In the genomic region with DNA sequence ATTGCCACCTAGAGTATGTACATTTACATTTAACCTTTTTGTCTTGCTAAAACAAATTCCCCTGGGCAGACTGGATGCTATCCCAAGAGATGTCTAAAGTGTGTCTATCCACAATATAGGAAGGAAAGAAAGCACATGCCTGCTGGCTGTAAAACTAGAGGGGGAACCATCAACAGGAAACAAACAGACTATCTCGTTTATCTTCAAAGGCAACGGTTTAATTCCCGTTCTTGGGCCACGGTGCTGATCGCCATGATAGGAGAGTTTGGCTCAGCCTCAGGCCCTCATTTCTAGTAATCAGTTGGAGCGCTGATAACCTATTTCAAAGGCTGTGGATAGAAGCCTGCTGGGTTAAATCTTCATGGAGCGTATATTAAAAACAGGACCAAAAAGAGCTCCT, we compare ENCODE assay signal across 24 mouse cellular contexts.
"Had no signal": no experiment of that assay in that cellular context is flagged by ENCODE, and none has a peak within 500 bp of the region (broad histone marks: within the 10 kb centered on the region; RNA-seq: fewer than 3 reads in every experiment).

No protein-coding gene starts in this region.

- H3K4me2 ChIP-seq: heart, embryonic 11.5 days; heart, embryonic 13.5 days; heart, embryonic 15.5 days; hindbrain, embryonic 12.5 days; kidney, embryonic 15.5 days; limb, embryonic 12.5 days; liver, embryonic 12.5 days had no signal

- DNase-seq: gastrocnemius, postnatal 14 days; gastrocnemius, postnatal 36 days; heart, adult 18-20 months; heart, postnatal 14 days; heart, postnatal 36 days; kidney, adult 11 months; kidney, adult 2 months; kidney, adult 9 months; kidney, postnatal 14 days; kidney, postnatal 36 days; layer of hippocampus, adult 9-11 months had no signal

- H3K4me3 ChIP-seq: heart, embryonic 13.5 days; heart, embryonic 15.5 days; hindbrain, embryonic 12.5 days; kidney, embryonic 15.5 days; left cerebral cortex, adult 2 months; limb, embryonic 10.5 days; limb, embryonic 12.5 days; liver, embryonic 12.5 days had no signal

- H3K4me1 ChIP-seq: heart, embryonic 15.5 days had no signal

- H3K27me3 ChIP-seq: heart, embryonic 13.5 days; heart, embryonic 15.5 days; hindbrain, embryonic 12.5 days; kidney, embryonic 15.5 days; limb, embryonic 12.5 days; liver, embryonic 12.5 days had no signal

- H3K9ac ChIP-seq: heart, embryonic 13.5 days; heart, embryonic 15.5 days; hindbrain, embryonic 12.5 days; kidney, embryonic 15.5 days; limb, embryonic 12.5 days; liver, embryonic 12.5 days; liver, embryonic 14.5 days had no signal

- ATAC-seq: hindbrain, embryonic 16.5 days; intestine, embryonic 16.5 days; liver, embryonic 12.5 days had no signal

- H3K9me3 ChIP-seq: heart, embryonic 13.5 days; heart, embryonic 15.5 days; hindbrain, embryonic 12.5 days; kidney, embryonic 15.5 days; limb, embryonic 10.5 days; limb, embryonic 12.5 days; liver, embryonic 12.5 days had no signal

- H3K27ac ChIP-seq: heart, embryonic 13.5 days; heart, embryonic 15.5 days; hindbrain, embryonic 12.5 days; kidney, embryonic 15.5 days; kidney, postnatal 0 days; left cerebral cortex, adult 2 months; limb, embryonic 10.5 days; limb, embryonic 12.5 days; liver, embryonic 12.5 days; liver, embryonic 14.5 days had no signal
